Mouse (Mus musculus) erythroblast, embryonic 14.5 days (primary cell): ENCODE measurements at regions not wholly inside any gene's neighbourhood (a gene's known extent, or its start where the extent isn't known, plus 50 kb on each side); places are given as distances from the start of the nearest gene placed in this dataset.

Source experiments
- H3K27me3 ChIP-seq: 2 replicates; pipeline ENCODE4 v1.6.1; 2012; ENCODE audit warnings: inconsistent platforms; ENCODE audit not compliant: control insufficient read depth
- H3K36me3 ChIP-seq: 2 replicates; pipeline ENCODE4 v1.6.1; 2012; ENCODE audit warnings: mild to moderate bottlenecking, inconsistent platforms; ENCODE audit not compliant: control insufficient read depth
- H3K4me1 ChIP-seq: 2 replicates; pipeline ENCODE4 v1.6.1; 2012; ENCODE audit warnings: inconsistent platforms; ENCODE audit not compliant: control insufficient read depth
- H3K4me3 ChIP-seq: replicated peaks from 2 replicates; pipeline ENCODE3; 2012; ENCODE audit warnings: moderate library complexity, mild to moderate bottlenecking, inconsistent platforms
- H3K9me3 ChIP-seq: 2 replicates; pipeline ENCODE4 v1.6.1; 2012; ENCODE audit warnings: low read length, inconsistent platforms, mixed read lengths; ENCODE audit not compliant: control insufficient read depth
- GATA1 ChIP-seq: IDR thresholded peaks from 2 replicates; pipeline ENCODE4 v1.6.1; 2012; ENCODE audit warnings: low read length, inconsistent platforms, mixed read lengths
- TAL1 ChIP-seq: IDR thresholded peaks from 3 replicates; pipeline ENCODE4 v1.6.1; 2012; ENCODE audit warnings: low read length, inconsistent platforms, mixed read lengths

DNA sequence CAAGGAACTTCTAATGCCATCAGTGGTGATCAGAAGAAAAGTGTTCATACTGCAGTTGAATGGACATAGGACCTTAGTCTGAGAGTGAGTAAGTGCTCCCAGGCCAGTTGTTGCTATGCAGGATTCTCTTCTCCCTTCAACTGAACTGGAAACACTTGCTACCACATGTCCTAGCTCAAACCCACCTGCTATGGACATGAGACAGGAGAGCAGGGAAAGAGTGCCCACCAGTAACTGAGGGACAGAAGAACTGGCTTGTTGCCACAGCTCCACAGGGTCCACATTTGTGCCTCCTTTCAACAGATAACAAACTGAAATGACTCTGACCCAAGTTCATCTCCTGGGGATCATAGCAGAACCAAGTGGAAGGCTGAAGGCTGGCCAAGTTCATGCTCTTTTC, 292.9 kb downstream of the Qk start:
- Histone ChIP-seq H3K4me3 (no peak overlapping the region), H3K27me3 (no peaks in the 10 kb centered on the region), H3K9me3 (no peaks in the 10 kb centered on the region), H3K36me3 (no peaks in the 10 kb centered on the region), H3K4me1 (no peaks in the 10 kb centered on the region)
- TF ChIP-seq TAL1 (no peak), GATA1 (no peak)

- Histone ChIP-seq H3K36me3 (no peaks in the 10 kb centered on the region), H3K9me3 (no peaks in the 10 kb centered on the region), H3K4me3 (no peak overlapping the region), H3K27me3 (no peaks in the 10 kb centered on the region), H3K4me1 (no peaks in the 10 kb centered on the region)
- TF ChIP-seq TAL1 = no peak
- TF ChIP-seq GATA1 = no peak
These were observed 294.4 kb downstream of the Qk start for GRCm38 (mm10) chr17:10025212-10025611.

- Histone ChIP-seq H3K4me3 (no peak overlapping the region), H3K36me3 (no peaks in the 10 kb centered on the region), H3K27me3 (no peaks in the 10 kb centered on the region), H3K9me3 (no peaks in the 10 kb centered on the region), H3K4me1 (no peaks in the 10 kb centered on the region)
- TF ChIP-seq GATA1 (no peak), TAL1 (no peak)
These were observed 295.3 kb downstream of the Qk start for GRCm38 (mm10) chr17:10024323-10024722.

- no peak overlapping the region for H3K4me3 ChIP-seq
- H3K4me1 ChIP-seq = no peaks in the 10 kb centered on the region
- H3K36me3 ChIP-seq = no peaks in the 10 kb centered on the region
- TF ChIP-seq GATA1 (no peak), TAL1 (no peak)
- H3K9me3 ChIP-seq = no peaks in the 10 kb centered on the region
- H3K27me3 ChIP-seq = no peaks in the 10 kb centered on the region
These were observed 307.5 kb downstream of the Qk start for GRCm38 (mm10) chr17:10012161-10012560.

DNA sequence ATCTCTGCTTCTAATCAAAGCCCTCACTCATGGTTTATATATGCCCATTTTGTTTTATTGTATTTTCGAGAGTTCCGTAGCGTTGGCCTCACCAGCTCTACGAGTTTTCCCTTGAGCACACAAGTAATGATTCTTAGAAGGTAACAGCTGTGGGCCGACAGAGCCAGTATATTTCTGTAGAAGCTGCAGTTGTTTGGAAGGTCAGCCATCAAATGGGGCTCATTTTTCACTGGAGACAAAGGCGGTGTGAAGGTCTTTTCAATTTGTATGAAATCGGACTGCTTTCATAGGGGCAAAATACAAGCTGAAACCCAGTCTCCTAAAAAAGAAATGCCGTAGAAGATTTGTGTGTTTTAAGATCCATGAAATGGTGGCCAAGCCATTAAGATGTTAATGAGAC, 307.9 kb downstream of the Qk start:
- TF ChIP-seq TAL1 (no peak), GATA1 (no peak)

GRCm38 (mm10) chr17:10001071-10001591, 318.5 kb downstream of the Qk start:
- Histone ChIP-seq H3K27me3 (no peaks in the 10 kb centered on the region), H3K9me3 (no peaks in the 10 kb centered on the region), H3K36me3 (no peaks in the 10 kb centered on the region), H3K4me1 (no peaks in the 10 kb centered on the region), H3K4me3 (no peak overlapping the region)
- TF ChIP-seq GATA1 = no peak
- no peak for TF ChIP-seq TAL1

More for the DNA sequence above, 307.9 kb downstream of the Qk start:
- Histone ChIP-seq H3K27me3 (no peaks in the 10 kb centered on the region), H3K9me3 (no peaks in the 10 kb centered on the region), H3K36me3 (no peaks in the 10 kb centered on the region), H3K4me1 (no peaks in the 10 kb centered on the region), H3K4me3 (no peak overlapping the region)

GRCm38 (mm10) chr17:9995321-9995720, 324.3 kb downstream of the Qk start:
- Histone ChIP-seq H3K4me1 (no peaks in the 10 kb centered on the region), H3K27me3 (no peaks in the 10 kb centered on the region), H3K9me3 (no peaks in the 10 kb centered on the region), H3K36me3 (no peaks in the 10 kb centered on the region), H3K4me3 (no peak overlapping the region)
- TF ChIP-seq TAL1 = no peak
- TF ChIP-seq GATA1 = no peak

DNA sequence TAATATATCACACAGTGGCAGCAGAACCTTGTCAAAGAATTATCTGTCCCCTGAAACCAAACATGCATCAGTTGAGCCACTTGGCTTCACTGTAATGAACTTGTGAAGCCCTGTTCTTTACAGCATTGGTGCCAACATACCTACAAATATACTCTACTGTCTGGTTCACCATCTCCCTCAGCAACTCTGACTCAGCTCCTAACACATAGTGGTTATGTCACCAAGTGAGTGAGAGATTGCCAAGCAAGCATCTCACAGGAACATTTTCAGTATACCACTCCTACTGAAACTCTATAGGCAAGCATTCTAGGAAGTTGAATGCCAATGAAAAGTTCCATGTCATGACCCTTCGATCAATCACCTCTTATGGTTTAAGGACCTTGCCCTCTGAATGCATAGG, 321.2 kb upstream of the Pabpc6 start:
- Histone ChIP-seq H3K4me1 (no peaks in the 10 kb centered on the region), H3K36me3 (no peaks in the 10 kb centered on the region)
- TF ChIP-seq GATA1 (no peak), TAL1 (no peak)

GRCm38 (mm10) chr17:9981273-9981672, 311.8 kb upstream of the Pabpc6 start:
- H3K27me3 ChIP-seq = no peaks in the 10 kb centered on the region
- peaks cover 2% of the 10 kb centered on the region for H3K9me3 ChIP-seq
- no peaks in the 10 kb centered on the region for H3K4me1 ChIP-seq
- TF ChIP-seq GATA1 (no peak), TAL1 (no peak)
- no peaks in the 10 kb centered on the region for H3K36me3 ChIP-seq
- H3K4me3 ChIP-seq = no peak overlapping the region

More for the DNA sequence above, 321.2 kb upstream of the Pabpc6 start:
- Histone ChIP-seq H3K4me3 (no peak overlapping the region), H3K9me3 (peaks cover 7% of the 10 kb centered on the region), H3K27me3 (no peaks in the 10 kb centered on the region)

DNA sequence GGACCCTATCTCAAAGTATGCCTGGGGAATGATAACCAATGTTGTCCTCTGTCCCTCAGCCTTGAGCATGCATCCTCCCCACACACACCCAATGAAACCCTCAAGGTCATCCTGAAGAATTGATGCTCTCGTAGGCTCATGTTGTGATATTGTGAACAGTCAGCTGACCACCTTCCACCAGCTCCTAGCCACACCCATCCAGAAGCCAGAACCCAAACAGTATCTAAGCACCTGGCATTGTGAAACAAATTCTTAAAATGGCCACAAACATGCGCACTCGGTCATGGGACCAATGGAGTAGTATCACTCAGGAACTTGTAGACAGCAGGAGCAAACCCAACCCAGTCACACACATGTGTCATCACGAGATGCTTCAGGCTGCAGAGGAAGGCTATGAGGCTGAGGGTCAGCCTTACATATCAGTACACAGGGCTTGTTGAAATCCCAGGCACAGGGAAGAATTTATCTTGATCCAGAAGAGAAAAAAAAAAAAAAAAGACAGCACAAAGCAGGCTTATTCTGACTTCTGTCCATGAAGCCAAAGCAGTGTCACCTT, 307.4 kb upstream of the Pabpc6 start:
- TF ChIP-seq TAL1 (no peak), GATA1 (no peak)
- no peak overlapping the region for H3K4me3 ChIP-seq
- H3K36me3 ChIP-seq = no peaks in the 10 kb centered on the region
- H3K27me3 ChIP-seq = no peaks in the 10 kb centered on the region
- H3K9me3 ChIP-seq = no peaks in the 10 kb centered on the region
- no peaks in the 10 kb centered on the region for H3K4me1 ChIP-seq
